Mouse (Mus musculus): ENCODE measurements around the gene Pam. TPM values are rescaled to one million over a fixed set of nuclear protein-coding genes. Genes with fewer than 3 reads are reported as not detected.

The Pam gene
- total RNA-seq, 1 experiment from 2014 or later = 237 TPM

DNA sequence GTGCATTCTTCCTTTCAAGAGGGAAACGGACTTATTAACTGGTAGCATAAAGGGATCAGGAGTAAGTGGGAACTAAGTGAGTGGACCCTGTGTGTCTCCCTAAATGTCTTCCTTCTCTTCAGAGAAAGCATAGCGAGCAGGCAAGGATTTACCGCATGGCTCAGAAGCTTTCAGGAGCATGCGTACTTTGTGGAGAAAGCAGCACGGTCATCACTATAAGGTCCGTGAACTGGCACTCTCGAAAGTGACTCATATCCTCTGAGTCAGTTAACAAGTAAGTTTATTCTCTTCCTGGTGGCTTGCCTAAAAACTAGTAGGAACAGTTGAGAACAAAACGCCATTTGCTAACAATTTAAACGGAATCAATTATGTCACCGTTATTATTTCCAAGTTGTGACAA lies 184.6 kb downstream of the Pam start:
- DNase-seq = peak; percentile 69

DNA sequence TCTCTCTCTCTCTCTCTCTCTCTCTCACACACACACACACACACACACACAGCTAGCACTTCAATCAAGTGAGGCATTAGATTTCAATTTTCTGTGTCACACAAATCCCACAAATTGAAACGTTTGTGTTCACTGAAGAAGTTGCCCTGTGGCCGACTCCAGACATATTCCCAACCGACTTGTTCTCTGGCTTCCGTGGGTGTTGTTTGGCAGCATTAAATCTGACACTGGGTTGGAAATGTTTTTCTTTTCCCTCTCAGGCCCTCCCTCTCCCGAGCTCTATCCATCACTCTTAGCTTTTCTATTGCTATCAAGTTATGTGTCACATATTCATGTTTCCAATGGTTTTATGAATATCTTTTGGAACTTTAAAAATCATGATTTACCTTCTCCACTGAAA lies 185.9 kb downstream of the Pam start:
- DNase-seq = no peak

- DNase-seq = no peak
Observed at GRCm38 (mm10) chr1:97908736-97909135, 186.7 kb downstream of the Pam start.

- DNase-seq = peak; percentile 55
Observed at GRCm38 (mm10) chr1:97903912-97904460, 191.5 kb downstream of the Pam start.

DNA sequence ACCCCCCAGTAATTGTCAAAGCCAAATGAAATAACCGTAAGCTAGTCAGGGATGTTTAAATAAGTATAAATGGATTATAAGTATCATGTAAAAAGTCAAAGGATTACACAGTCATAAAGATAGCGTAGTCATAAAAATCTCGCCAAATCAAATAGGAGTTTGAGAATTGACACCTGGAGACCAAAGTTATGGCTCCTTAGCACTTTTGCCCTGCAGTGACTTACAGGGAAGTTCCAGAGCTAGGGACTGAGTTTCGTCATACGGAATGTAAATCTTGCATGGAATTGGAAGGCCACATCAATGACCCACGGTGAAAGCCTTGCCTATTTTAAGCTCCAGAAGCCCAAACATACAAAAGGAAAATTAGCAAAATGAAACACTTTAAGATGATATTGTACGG lies 192.6 kb downstream of the Pam start:
- no peak for DNase-seq

GRCm38 (mm10) chr1:97900559-97901153 lies 194.8 kb downstream of the Pam start:
- DNase-seq = no peak

DNA sequence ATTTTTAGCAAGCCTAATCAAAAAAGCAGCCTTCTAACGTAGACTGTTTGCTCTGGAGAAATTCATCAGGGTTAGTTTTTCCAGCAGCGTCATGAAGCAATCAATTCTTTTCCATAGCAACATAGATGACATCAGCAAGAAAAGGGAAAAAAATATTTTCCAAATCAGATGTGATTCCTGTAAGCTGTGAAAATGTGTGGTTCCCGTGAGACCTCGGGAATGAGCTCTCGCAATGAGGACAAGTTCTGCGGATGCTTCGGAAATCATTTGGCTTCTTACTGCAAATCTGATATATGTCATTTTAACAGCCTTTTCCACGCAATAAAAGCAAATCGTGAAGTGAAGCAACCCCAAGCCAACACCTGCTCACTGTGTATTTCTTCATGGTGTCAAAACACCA lies 207.9 kb downstream of the Pam start:
- no peak for DNase-seq

GRCm38 (mm10) chr1:97883498-97883897 lies 211.9 kb downstream of the Pam start:
- DNase-seq = no peak

DNA sequence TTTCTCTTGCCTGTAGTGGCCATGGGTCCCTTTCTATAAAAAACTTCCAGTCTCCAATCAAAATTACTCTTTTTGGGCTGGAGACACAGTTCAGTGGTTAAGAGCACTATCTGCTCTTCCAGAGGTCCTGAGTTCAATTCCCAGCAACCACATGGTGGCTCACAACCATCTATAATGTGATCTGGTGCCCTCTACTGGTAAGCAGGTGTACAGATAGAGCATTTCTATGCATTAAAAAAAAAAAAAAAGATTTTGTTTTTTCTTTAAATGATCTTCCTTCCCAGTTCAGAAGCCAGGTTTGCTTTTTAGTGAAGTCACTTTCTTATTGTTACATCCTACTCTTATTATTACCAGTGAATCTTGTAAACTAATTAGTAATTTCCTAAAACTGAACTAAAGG lies 218.4 kb downstream of the Pam start:
- DNase-seq = no peak

- no peak for DNase-seq
Observed at GRCm38 (mm10) chr1:97873490-97874054, 221.9 kb downstream of the Pam start.

GRCm38 (mm10) chr1:97872493-97872892 lies 223.0 kb downstream of the Pam start:
- peak; percentile 14 for DNase-seq

GRCm38 (mm10) chr1:97872072-97872471 lies 223.4 kb downstream of the Pam start:
- DNase-seq = no peak

- peak; percentile 58 for DNase-seq
Observed at GRCm38 (mm10) chr1:97864135-97864534, 231.3 kb downstream of the Pam start.

GRCm38 (mm10) chr1:97863140-97863539 lies 232.3 kb downstream of the Pam start:
- no peak for DNase-seq

DNA sequence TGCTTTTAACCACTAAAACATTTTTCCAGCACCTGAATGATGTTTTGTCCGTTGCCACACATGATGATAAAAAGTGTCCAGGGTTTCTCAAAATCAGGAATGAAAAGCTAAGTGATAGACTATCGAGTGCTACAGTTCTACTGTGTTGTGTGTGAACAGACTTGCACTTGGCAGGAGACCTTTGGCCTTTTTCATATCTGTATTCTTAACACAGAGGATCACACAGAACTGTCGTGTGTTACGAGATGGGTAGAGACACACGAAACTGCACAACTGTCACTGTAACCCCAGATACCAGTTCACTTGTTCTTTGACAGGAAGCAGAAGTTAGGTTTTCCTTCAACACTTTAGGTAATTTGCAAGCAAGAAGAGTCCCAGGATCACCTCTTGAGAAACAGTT lies 232.7 kb downstream of the Pam start:
- DNase-seq = no peak

- no peak for DNase-seq
Observed at GRCm38 (mm10) chr1:97854256-97854655, 241.2 kb downstream of the Pam start.

GRCm38 (mm10) chr1:97851601-97852175 lies 243.8 kb downstream of the Pam start:
- no peak for DNase-seq

DNA sequence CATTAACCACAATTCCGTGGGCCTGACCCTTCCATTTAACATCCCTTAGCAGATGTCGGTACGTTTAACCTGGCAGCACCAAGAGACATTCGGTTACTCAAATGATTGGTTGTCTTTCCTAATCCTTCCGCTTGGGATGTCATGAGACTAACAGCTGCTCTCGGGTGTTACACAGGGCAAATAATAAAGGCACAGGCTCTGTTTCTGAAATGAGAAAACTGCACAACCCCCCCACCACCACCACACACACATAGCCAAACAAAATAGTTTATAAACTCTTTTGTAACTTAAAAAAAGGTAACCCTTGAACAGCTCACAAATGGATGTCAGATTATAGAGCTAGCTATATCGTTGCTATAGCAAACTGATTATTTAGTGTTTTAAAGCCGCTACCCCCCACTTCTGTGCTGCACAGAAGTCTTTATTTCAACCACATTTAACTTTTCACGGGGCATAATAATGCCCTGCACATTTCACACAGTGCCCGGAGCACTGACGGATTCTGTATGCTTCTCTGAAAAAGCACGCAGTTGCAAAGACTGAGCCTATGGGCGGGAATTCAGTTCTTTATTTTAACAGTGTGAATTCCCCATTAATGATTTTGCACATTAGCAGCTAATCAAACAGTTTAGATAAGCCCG lies 246.7 kb downstream of the Pam start:
- no peak for DNase-seq

GRCm38 (mm10) chr1:97843220-97843992 lies 252.0 kb downstream of the Pam start:
- no peak for DNase-seq

DNA sequence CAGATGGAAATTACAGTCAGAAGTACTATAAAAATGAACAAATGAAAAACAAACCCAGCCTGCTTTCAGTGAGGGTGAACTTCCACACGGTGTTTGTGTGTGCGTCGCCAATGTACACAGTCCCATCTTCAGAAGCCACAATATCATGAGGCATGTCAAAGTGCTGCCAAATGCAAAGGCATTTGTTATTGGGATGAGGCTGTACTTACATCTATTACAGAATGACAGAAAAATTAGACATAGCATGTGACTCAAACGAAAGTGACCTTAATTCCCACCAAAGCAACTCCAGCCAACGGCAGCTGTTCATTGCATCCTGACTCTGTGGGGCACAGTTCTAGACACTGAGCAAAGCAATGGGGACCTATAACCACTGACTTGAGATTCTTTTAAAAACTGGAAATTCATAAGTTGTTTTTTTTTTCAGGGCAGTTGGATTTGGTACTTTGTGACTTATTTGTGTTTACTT lies 261.1 kb downstream of the Pam start:
- DNase-seq = no peak

GRCm38 (mm10) chr1:97833466-97834353 lies 261.7 kb downstream of the Pam start:
- no peak for DNase-seq

All from adrenal gland, postnatal 14 days (tissue).